Mouse (Mus musculus) hindbrain, embryonic 10.5 days (tissue): ENCODE data around the gene Itgae. TPM values are rescaled to one million over a fixed set of nuclear protein-coding genes. Genes with fewer than 3 reads are reported as not detected.

Source experiments
- DNase-seq: peaks from one replicate; pipeline ENCODE4 v3.0.0-alpha.2; 2017; ENCODE audit warnings: low spot score
- H3K27ac ChIP-seq: fragments of 300-500 bp; sonication (generic); 2 replicates; pipeline ENCODE4 v1.5.1; 2016; ENCODE audit warnings: mild to moderate bottlenecking, moderate library complexity
- H3K27me3 ChIP-seq: fragments of 300-500 bp; sonication (generic); 2 replicates; pipeline ENCODE4 v1.6.1; 2016; ENCODE audit warnings: mild to moderate bottlenecking; ENCODE audit not compliant: poor library complexity, insufficient read depth, severe bottlenecking
- H3K36me3 ChIP-seq: fragments of 300-500 bp; sonication (generic); 2 replicates; pipeline ENCODE4 v1.6.1; 2016; ENCODE audit warnings: mild to moderate bottlenecking, moderate library complexity
- H3K4me1 ChIP-seq: fragments of 300-500 bp; sonication (generic); replicated peaks from 2 replicates; pipeline ENCODE4 v1.6.1; 2016; ENCODE audit warnings: mild to moderate bottlenecking
- H3K4me3 ChIP-seq: fragments of 300-500 bp; sonication (generic); 2 replicates; pipeline ENCODE4 v1.5.1; 2016; ENCODE audit warnings: mild to moderate bottlenecking, moderate library complexity
- H3K9me3 ChIP-seq: fragments of 300-500 bp; sonication (generic); 2 replicates; pipeline ENCODE4 v1.6.1; 2016; ENCODE audit warnings: mild to moderate bottlenecking, moderate library complexity
- WGBS: fragments of 180-500 bp; shearing (Covaris S2); methylation state at CpG from one replicate; pipeline ENCODE4 v1.1.7; 2016; 5-methylcytosine and 5-hydroxymethylcytosine counted together
- polyA plus RNA-seq: library from polyadenylated mRNA; unstranded; fragments of >200 nt; fragmentation: Nextera tagmentation; extraction: Ambion mirVana; gene quantifications from 2 replicates; pipeline ENCODE4 v1.2.1, GENCODE M21; 2016

The Itgae gene
- polyA plus RNA-seq, 1 experiment from 2014 or later, result 0.35 TPM

- Histone ChIP-seq H3K27me3 (no peaks in the 10 kb centered on the region), H3K9me3 (no peaks in the 10 kb centered on the region), H3K36me3 (peaks cover 100% of the 10 kb centered on the region), H3K4me3 (no peak overlapping the region), H3K4me1 (no peaks in the 10 kb centered on the region), H3K27ac (no peak overlapping the region)
- no peak for DNase-seq
- WGBS, result 93% methylated on average over 6 of the region's 6 CpGs
Observed at GRCm38 (mm10) chr11:73077211-73077720, 13.1 kb upstream of the Itgae start.

- WGBS, result 94% methylated on average over 8 of the region's 8 CpGs
- no peak for DNase-seq
- no peaks in the 10 kb centered on the region for H3K9me3 ChIP-seq
- peaks cover 92% of the 10 kb centered on the region for H3K36me3 ChIP-seq
- H3K27me3 ChIP-seq, result no peaks in the 10 kb centered on the region
- H3K4me3 ChIP-seq, result no peak overlapping the region
- no peak overlapping the region for H3K27ac ChIP-seq
- no peaks in the 10 kb centered on the region for H3K4me1 ChIP-seq
Observed at GRCm38 (mm10) chr11:73078615-73079014, 11.8 kb upstream of the Itgae start.

- Histone ChIP-seq H3K4me3 (no peak overlapping the region), H3K27me3 (no peaks in the 10 kb centered on the region), H3K4me1 (no peaks in the 10 kb centered on the region), H3K27ac (no peak overlapping the region), H3K9me3 (no peaks in the 10 kb centered on the region), H3K36me3 (peaks cover 91% of the 10 kb centered on the region)
- DNase-seq, result no peak
- WGBS, result 96% methylated on average over 3 of the region's 3 CpGs
Observed at GRCm38 (mm10) chr11:73080306-73080705, 10.1 kb upstream of the Itgae start.

- Histone ChIP-seq H3K27ac (no peak overlapping the region), H3K9me3 (no peaks in the 10 kb centered on the region), H3K4me1 (peaks cover 11% of the 10 kb centered on the region), H3K27me3 (no peaks in the 10 kb centered on the region), H3K36me3 (peaks cover 61% of the 10 kb centered on the region), H3K4me3 (no peak overlapping the region)
- WGBS, result 83% methylated on average over 6 of the region's 6 CpGs
- DNase-seq, result no peak
Observed at GRCm38 (mm10) chr11:73084303-73084702, 6.1 kb upstream of the Itgae start.

- WGBS, result 92% methylated on average over 10 of the region's 10 CpGs
- Histone ChIP-seq H3K36me3 (peaks cover 56% of the 10 kb centered on the region), H3K9me3 (no peaks in the 10 kb centered on the region)
Observed at GRCm38 (mm10) chr11:73084804-73085231, 5.6 kb upstream of the Itgae start.

GRCm38 (mm10) chr11:73085391-73085790, 5.0 kb upstream of the Itgae start:
- H3K27me3 ChIP-seq, result no peaks in the 10 kb centered on the region
- no peak for DNase-seq
- 81% methylated on average over 7 of the region's 7 CpGs for WGBS
- H3K9me3 ChIP-seq, result no peaks in the 10 kb centered on the region
- H3K36me3 ChIP-seq, result peaks cover 50% of the 10 kb centered on the region
- H3K4me1 ChIP-seq, result peaks cover 11% of the 10 kb centered on the region
- H3K4me3 ChIP-seq, result no peak overlapping the region
- no peak overlapping the region for H3K27ac ChIP-seq

More at GRCm38 (mm10) chr11:73084804-73085231, 5.6 kb upstream of the Itgae start:
- Histone ChIP-seq H3K4me3 (no peak overlapping the region), H3K27me3 (no peaks in the 10 kb centered on the region), H3K27ac (no peak overlapping the region), H3K4me1 (peaks cover 11% of the 10 kb centered on the region)
- no peak for DNase-seq

- Histone ChIP-seq H3K9me3 (no peaks in the 10 kb centered on the region), H3K4me3 (no peak overlapping the region), H3K27ac (0 out of 2 replicates have a peak overlapping the region, but pooled peaks have one; percentile 57), H3K36me3 (peaks cover 25% of the 10 kb centered on the region), H3K4me1 (peaks cover 11% of the 10 kb centered on the region), H3K27me3 (no peaks in the 10 kb centered on the region)
- 76% methylated on average over 6 of the region's 6 CpGs for WGBS
- DNase-seq, result no peak
Observed at GRCm38 (mm10) chr11:73087700-73088480, 2.5 kb upstream of the Itgae start.

- Histone ChIP-seq H3K36me3 (0 out of 2 replicates have a peak, but pooled peaks cover 8% of the 10 kb centered on the region), H3K4me1 (peaks cover 11% of the 10 kb centered on the region), H3K27ac (no peak overlapping the region), H3K4me3 (no peak overlapping the region), H3K9me3 (no peaks in the 10 kb centered on the region), H3K27me3 (no peaks in the 10 kb centered on the region)
- no peak for DNase-seq
- WGBS, result 84% methylated on average over 2 of the region's 2 CpGs
Observed at GRCm38 (mm10) chr11:73090826-73091225, 443 bp downstream of the Itgae start.

GRCm38 (mm10) chr11:73092057-73092456, 1.7 kb downstream of the Itgae start:
- DNase-seq, result no peak
- Histone ChIP-seq H3K27ac (no peak overlapping the region), H3K36me3 (no peaks in the 10 kb centered on the region), H3K9me3 (no peaks in the 10 kb centered on the region), H3K4me1 (peaks cover 11% of the 10 kb centered on the region), H3K27me3 (no peaks in the 10 kb centered on the region), H3K4me3 (no peak overlapping the region)
- WGBS, result 79% methylated on average over 4 of the region's 4 CpGs

GRCm38 (mm10) chr11:73092877-73093276, 2.5 kb downstream of the Itgae start:
- DNase-seq, result no peak
- no peaks in the 10 kb centered on the region for H3K36me3 ChIP-seq
- no peaks in the 10 kb centered on the region for H3K9me3 ChIP-seq
- no peak overlapping the region for H3K4me3 ChIP-seq
- H3K4me1 ChIP-seq, result peaks cover 6% of the 10 kb centered on the region
- no peaks in the 10 kb centered on the region for H3K27me3 ChIP-seq
- H3K27ac ChIP-seq, result no peak overlapping the region
- 83% methylated on average over 7 of the region's 7 CpGs for WGBS

GRCm38 (mm10) chr11:73094231-73094995, 4.0 kb downstream of the Itgae start:
- Histone ChIP-seq H3K4me3 (no peak overlapping the region), H3K4me1 (no peaks in the 10 kb centered on the region), H3K36me3 (no peaks in the 10 kb centered on the region), H3K27me3 (no peaks in the 10 kb centered on the region), H3K9me3 (no peaks in the 10 kb centered on the region), H3K27ac (no peak overlapping the region)
- DNase-seq, result no peak
- 78% methylated on average over 11 of the region's 11 CpGs for WGBS

GRCm38 (mm10) chr11:73098860-73099259, 8.5 kb downstream of the Itgae start:
- WGBS, result 73% methylated on average over 5 of the region's 5 CpGs
- no peaks in the 10 kb centered on the region for H3K27me3 ChIP-seq
- DNase-seq, result no peak

More at GRCm38 (mm10) chr11:73098860-73099259, 8.5 kb downstream of the Itgae start:
- no peak overlapping the region for H3K27ac ChIP-seq
- H3K4me1 ChIP-seq, result no peaks in the 10 kb centered on the region
- no peaks in the 10 kb centered on the region for H3K9me3 ChIP-seq
- no peaks in the 10 kb centered on the region for H3K36me3 ChIP-seq
- H3K4me3 ChIP-seq, result no peak overlapping the region
